Mouse (Mus musculus) myocyte (in vitro differentiated cells): ENCODE measurements around the gene Pcdh7. TPM values are rescaled to one million over a fixed set of nuclear protein-coding genes. Genes with fewer than 3 reads are reported as not detected.

Source experiments
- H3K27me3 ChIP-seq: one replicate; pipeline ENCODE4 v1.6.1; 2011; ENCODE audit not compliant: control insufficient read depth, insufficient read depth, insufficient read length
- H3K36me3 ChIP-seq: one replicate; pipeline ENCODE4 v1.6.1; 2011; ENCODE audit not compliant: control insufficient read depth, insufficient read depth
- H3K4me2 ChIP-seq: one replicate; pipeline ENCODE4 v1.6.1; 2011; ENCODE audit warnings: low read depth, control low read depth
- H3K4me3 ChIP-seq: one replicate; pipeline ENCODE4 v1.5.1; 2011; ENCODE audit warnings: mild to moderate bottlenecking, control low read depth, moderate library complexity
- H3K79me2 ChIP-seq: one replicate; pipeline ENCODE4 v1.6.1; 2011; ENCODE audit not compliant: control insufficient read depth, insufficient read depth
- H3ac ChIP-seq: one replicate; pipeline ENCODE4 v1.6.1; 2011; ENCODE audit not compliant: control insufficient read depth, insufficient read length
- CEBPB ChIP-seq: IDR thresholded peaks from 2 replicates; pipeline ENCODE4 v1.6.1; 2011; ENCODE audit warnings: mild to moderate bottlenecking, moderate library complexity; ENCODE audit not compliant: poor library complexity, insufficient read depth, severe bottlenecking
- E2F4 ChIP-seq: IDR thresholded peaks from one replicate; pipeline ENCODE4 v1.6.1; 2011; ENCODE audit warnings: mild to moderate bottlenecking, control low read depth, moderate library complexity; ENCODE audit not compliant: insufficient read depth
- MAX ChIP-seq: IDR thresholded peaks from one replicate; pipeline ENCODE4 v1.6.1; 2011; ENCODE audit warnings: low read depth, mild to moderate bottlenecking, control low read depth
- MYOD1 ChIP-seq, 3 experiments: IDR thresholded peaks; one replicate each; pipeline ENCODE4 v1.6.1; 2011; ENCODE audit warnings: control low read depth in 2 of 3, low read depth in 2 of 3, mild to moderate bottlenecking in 2 of 3, moderate library complexity in 1 of 3; ENCODE audit not compliant: insufficient read length in 2 of 3, control insufficient read depth in 1 of 3
- MYOG ChIP-seq, 3 experiments: IDR thresholded peaks; one replicate each; pipeline ENCODE4 v1.6.1; 2011; ENCODE audit warnings: control low read depth in 2 of 3, low read depth in 2 of 3, mild to moderate bottlenecking in 2 of 3; ENCODE audit not compliant: insufficient read length in 2 of 3, control insufficient read depth in 1 of 3, insufficient read depth in 1 of 3
- POLR2A ChIP-seq: IDR thresholded peaks from one replicate; pipeline ENCODE4 v1.6.1; 2011; ENCODE audit warnings: low read depth, mild to moderate bottlenecking, control low read depth, moderate library complexity; ENCODE audit not compliant: insufficient read length
- POLR2AphosphoS2 ChIP-seq: IDR thresholded peaks from one replicate; pipeline ENCODE4 v1.6.1; 2011; ENCODE audit warnings: low read depth, control low read depth; ENCODE audit not compliant: insufficient read length
- REST ChIP-seq: IDR thresholded peaks from one replicate; pipeline ENCODE4 v1.6.1; 2011; ENCODE audit warnings: mild to moderate bottlenecking, control low read depth, moderate library complexity; ENCODE audit not compliant: insufficient read depth, insufficient read length
- SRF ChIP-seq: IDR thresholded peaks from one replicate; pipeline ENCODE4 v1.6.1; 2011; ENCODE audit warnings: low read depth; ENCODE audit not compliant: control insufficient read depth, insufficient read length
- TCF12 ChIP-seq: IDR thresholded peaks from one replicate; pipeline ENCODE4 v1.6.1; 2011; ENCODE audit warnings: mild to moderate bottlenecking, control low read depth; ENCODE audit not compliant: poor library complexity, insufficient read depth, severe bottlenecking
- TCF3 ChIP-seq: IDR thresholded peaks from one replicate; pipeline ENCODE4 v1.6.1; 2011; ENCODE audit warnings: low read depth, control low read depth; ENCODE audit not compliant: insufficient read length
- USF1 ChIP-seq: IDR thresholded peaks from one replicate; pipeline ENCODE4 v1.6.1; 2011; ENCODE audit warnings: low read depth, mild to moderate bottlenecking, control low read depth, moderate library complexity
- polyA plus RNA-seq: library from polyadenylated mRNA; unstranded; fragments of >200 nt; fragmentation: generic; extraction: Trizol; gene quantifications from one replicate; pipeline ENCODE4 v1.2.1, GENCODE M21; 2012; ENCODE audit warnings: missing spikeins

Pcdh7 gene
- polyA plus RNA-seq, 1 experiment = 16.0 TPM

- H3K4me2 ChIP-seq = peak overlapping the region; percentile 86
- H3K27me3 ChIP-seq = no peaks in the 10 kb centered on the region
- no peaks in the 10 kb centered on the region for H3K79me2 ChIP-seq
- no peak for TF ChIP-seq POLR2A
- no peak for TF ChIP-seq MAX
- TF ChIP-seq SRF = no peak
- TF ChIP-seq TCF12 = no peak
- no peak for TF ChIP-seq USF1
- no peak for TF ChIP-seq MYOD1 (IDR thresholded peaks at IDR 0.05; ENCODE audit: control insufficient read depth in 1 of 3, insufficient read length in 2 of 3, low read depth in 2 of 3)
- no peak for TF ChIP-seq TCF3
- TF ChIP-seq POLR2AphosphoS2 = no peak
- TF ChIP-seq CEBPB = 0 out of 2 replicates have a peak, but pooled peaks have one; percentile 16
- no peak for TF ChIP-seq E2F4
- peak in 1 of 3 experiments; percentile 2 for TF ChIP-seq MYOG (IDR thresholded peaks at IDR 0.05; ENCODE audit: control insufficient read depth in 1 of 3, insufficient read depth in 1 of 3, insufficient read length in 2 of 3, low read depth in 2 of 3)
- no peak for TF ChIP-seq REST
- no peak overlapping the region for H3K4me3 ChIP-seq
- H3ac ChIP-seq = no peak overlapping the region
- no peaks in the 10 kb centered on the region for H3K36me3 ChIP-seq
These were observed 38.0 kb downstream of the Pcdh7 start for GRCm38 (mm10) chr5:57755791-57756190.

GRCm38 (mm10) chr5:57756726-57757424 is 39.1 kb downstream of the Pcdh7 start:
- TF ChIP-seq MYOD1 (IDR thresholded peaks at IDR 0.05; ENCODE audit: control insufficient read depth in 1 of 3, insufficient read length in 2 of 3, low read depth in 2 of 3) (peak; percentile 21 to 53 (median 48)), TCF12 (peak; percentile 45), TCF3 (no peak), E2F4 (no peak), MYOG (IDR thresholded peaks at IDR 0.05; ENCODE audit: control insufficient read depth in 1 of 3, insufficient read depth in 1 of 3, insufficient read length in 2 of 3, low read depth in 2 of 3) (peak in 1 of 3 experiments; percentile 35), POLR2A (no peak)
- Histone ChIP-seq H3K4me2 (peak overlapping the region; percentile 86), H3K27me3 (no peaks in the 10 kb centered on the region), H3K4me3 (no peak overlapping the region), H3ac (no peak overlapping the region), H3K36me3 (no peaks in the 10 kb centered on the region), H3K79me2 (no peaks in the 10 kb centered on the region)

DNA sequence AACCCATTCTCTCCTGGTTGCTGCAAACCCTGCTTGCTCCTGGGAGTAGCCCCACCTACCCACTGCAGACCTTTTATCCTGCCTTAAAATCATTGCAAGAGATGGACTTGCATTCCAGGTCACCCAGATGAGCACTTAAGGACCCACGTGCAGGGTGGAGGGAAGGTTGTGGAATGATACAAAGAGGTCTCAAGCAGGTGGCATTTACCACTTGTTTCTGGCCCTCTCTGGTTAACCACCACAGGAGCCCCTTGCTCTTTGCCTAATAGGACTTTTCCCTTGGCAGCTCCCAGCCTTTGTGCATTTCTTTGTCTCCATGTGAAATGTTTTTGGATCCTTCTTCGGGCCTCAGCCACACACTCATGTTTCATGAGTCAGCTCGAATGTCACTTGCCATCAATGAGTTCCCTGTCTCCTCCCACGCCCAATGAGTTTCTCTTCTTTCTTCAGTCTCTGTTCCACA is 39.7 kb downstream of the Pcdh7 start:
- Histone ChIP-seq H3K79me2 (peaks cover 2% of the 10 kb centered on the region), H3ac (no peak overlapping the region), H3K36me3 (no peaks in the 10 kb centered on the region), H3K4me3 (no peak overlapping the region), H3K4me2 (peak overlapping the region; percentile 86), H3K27me3 (no peaks in the 10 kb centered on the region)
- no peak for TF ChIP-seq POLR2A
- TF ChIP-seq TCF12 = no peak
- peak in 2 of 3 experiments; percentile 4 to 23 for TF ChIP-seq MYOD1 (IDR thresholded peaks at IDR 0.05; ENCODE audit: control insufficient read depth in 1 of 3, insufficient read length in 2 of 3, low read depth in 2 of 3)
- TF ChIP-seq MYOG (IDR thresholded peaks at IDR 0.05; ENCODE audit: control insufficient read depth in 1 of 3, insufficient read depth in 1 of 3, insufficient read length in 2 of 3, low read depth in 2 of 3) = peak in 1 of 3 experiments; percentile 53

DNA sequence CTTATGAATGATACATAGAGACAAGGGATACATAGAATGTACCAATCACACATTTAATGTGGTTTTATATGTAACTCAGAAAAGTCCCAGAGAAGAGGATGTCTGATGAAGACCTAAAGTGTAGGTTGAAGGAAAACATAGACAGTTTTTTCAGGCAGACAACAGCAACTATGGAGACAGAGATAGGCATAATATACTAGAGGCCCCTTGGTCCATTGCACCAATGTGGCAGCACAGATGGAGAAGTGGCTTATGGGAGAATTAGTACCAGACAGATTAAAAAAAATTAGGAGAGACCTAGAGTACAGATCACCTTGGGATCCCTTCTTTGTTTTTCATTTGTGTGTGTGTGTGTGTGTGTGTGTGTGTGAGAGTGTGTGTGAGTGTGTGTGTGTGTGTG is 41.2 kb downstream of the Pcdh7 start:
- Histone ChIP-seq H3K4me2 (peak overlapping the region; percentile 58), H3K27me3 (no peaks in the 10 kb centered on the region), H3ac (no peak overlapping the region), H3K36me3 (no peaks in the 10 kb centered on the region), H3K4me3 (no peak overlapping the region), H3K79me2 (peaks cover 6% of the 10 kb centered on the region)
- TF ChIP-seq SRF (no peak), REST (no peak), TCF12 (no peak), MAX (no peak), E2F4 (no peak)

DNA sequence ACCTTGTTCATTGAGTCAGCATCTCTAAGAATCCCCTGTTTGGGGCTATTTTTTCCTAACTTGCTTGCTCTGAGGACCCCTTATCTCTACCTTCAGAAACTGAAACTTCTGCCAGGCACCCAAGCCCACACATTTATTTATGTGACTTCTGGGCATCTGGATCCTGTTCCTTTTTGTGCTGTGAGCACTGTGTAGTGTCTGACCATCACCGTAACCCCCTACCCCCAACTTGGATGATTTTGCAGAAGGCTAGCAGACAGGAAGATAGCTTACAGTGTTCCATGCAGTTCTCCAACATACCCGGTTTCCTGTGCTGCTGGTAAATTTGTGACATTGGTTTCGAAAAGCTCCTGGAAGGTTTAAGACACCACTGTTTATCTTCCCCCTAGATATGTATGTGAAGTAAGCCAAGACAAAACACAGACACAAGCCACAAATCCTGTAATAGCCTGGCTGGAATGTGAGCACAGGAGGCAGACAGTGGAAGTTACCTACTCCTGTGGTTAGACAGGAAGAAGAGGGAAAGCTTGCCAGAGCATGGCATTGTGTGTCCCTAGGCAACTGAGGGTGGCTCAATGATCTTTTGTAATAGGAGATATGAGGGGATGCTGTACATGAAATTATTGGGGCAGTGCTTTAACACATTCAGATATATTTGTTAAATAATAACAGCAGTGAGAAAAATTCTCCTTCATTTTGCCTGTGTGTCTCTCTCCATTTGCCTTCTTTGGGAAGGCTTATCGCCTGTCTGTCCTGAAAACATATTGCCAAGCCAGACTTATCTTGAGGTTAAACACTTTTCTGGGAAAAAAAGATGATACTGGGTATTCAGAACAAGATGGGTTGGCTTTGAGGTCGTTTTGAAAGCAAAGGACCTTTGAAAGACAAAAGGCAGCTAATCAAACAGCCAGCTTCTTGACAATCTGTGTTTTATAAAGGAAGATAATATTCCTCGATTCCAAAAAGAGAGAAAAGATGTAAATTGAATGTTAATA is 42.6 kb downstream of the Pcdh7 start:
- TF ChIP-seq MYOD1 (IDR thresholded peaks at IDR 0.05; ENCODE audit: control insufficient read depth in 1 of 3, insufficient read length in 2 of 3, low read depth in 2 of 3) (peak in 1 of 3 experiments; percentile 20), TCF12 (no peak)
- no peak overlapping the region for H3K4me3 ChIP-seq
- H3ac ChIP-seq = no peak overlapping the region
- no peaks in the 10 kb centered on the region for H3K36me3 ChIP-seq
- H3K4me2 ChIP-seq = peak overlapping the region; percentile 81
- H3K27me3 ChIP-seq = no peaks in the 10 kb centered on the region
- H3K79me2 ChIP-seq = peaks cover 6% of the 10 kb centered on the region
